Comparison of ENCODE assay signal across 8 mouse cellular contexts in genomic region chr7:110164103-110164681, GRCm38 (mm10). TPM values are rescaled to one million over a fixed set of nuclear protein-coding genes. Genes with fewer than 3 reads are reported as not detected.
DNase-seq lines count a peak whose midpoint lies in the region; ATAC-seq and TF ChIP-seq lines count a peak whose summit lies in the region.

No protein-coding gene starts in this region.

- TF ChIP-seq POLR2A in testis, adult 2 months (IDR thresholded peaks at IDR 0.05; ENCODE audit: control insufficient read depth, low read depth, low read length) = no peak

- under 1% methylated on average over 24 of the region's 24 CpGs for WGBS in forebrain, embryonic 12.5 days
- under 1% methylated on average over 24 of the region's 24 CpGs for WGBS in heart, postnatal 0 days
- under 1% methylated on average over 24 of the region's 24 CpGs for WGBS in liver, embryonic 16.5 days (ENCODE audit: insufficient replicate concordance)
- WGBS in neural tube, embryonic 13.5 days = 1% methylated on average over 24 of the region's 24 CpGs

- H3K4me3 ChIP-seq in E14TG2a.4 (replicated peaks; ENCODE audit: low read length) = peak overlapping the region; percentile 77
- peak overlapping the region; percentile 54 for H3K4me3 ChIP-seq in forebrain, embryonic 12.5 days (replicated peaks)
- peak overlapping the region; percentile 57 for H3K4me3 ChIP-seq in heart, postnatal 0 days (ENCODE audit: low read depth, low read length)
- peak overlapping the region; percentile 66 for H3K4me3 ChIP-seq in liver, embryonic 16.5 days (ENCODE audit: low read depth, low read length)
- peak overlapping the region; percentile 56 for H3K4me3 ChIP-seq in neural tube, embryonic 13.5 days
- peak overlapping the region; percentile 70 for H3K4me3 ChIP-seq in testis, adult 2 months (ENCODE audit: control insufficient read depth, low read depth, low read length)

- ATAC-seq in forebrain, embryonic 12.5 days (ENCODE audit: low FRiP score) = peak; percentile 88
- ATAC-seq in heart, postnatal 0 days (ENCODE audit: insufficient read depth, low read depth) = peak; percentile 89
- ATAC-seq in liver, embryonic 16.5 days (ENCODE audit: low read depth) = peak; percentile 76
- peak; percentile 89 for ATAC-seq in neural tube, embryonic 13.5 days (ENCODE audit: low read depth)

- TF ChIP-seq EP300 in heart, postnatal 0 days (IDR thresholded peaks at IDR 0.05; ENCODE audit: low read depth) = peak; percentile 97

- peak; percentile 92 for DNase-seq in c-Kit-positive CD71-positive TER-119-positive erythroid progenitor cells, embryonic 14.5 days (ENCODE audit: low spot score)
- DNase-seq in heart, postnatal 0 days (ENCODE audit: low spot score) = peak; percentile 97
- peak; percentile 93 to 95 for DNase-seq in kidney, postnatal 4 days

- peaks cover 60% of the 10 kb centered on the region for H3K4me1 ChIP-seq in E14TG2a.4 (replicated peaks; ENCODE audit: low read depth, low read length)
- no peaks in the 10 kb centered on the region for H3K4me1 ChIP-seq in forebrain, embryonic 12.5 days
- no peaks in the 10 kb centered on the region for H3K4me1 ChIP-seq in heart, postnatal 0 days (ENCODE audit: control insufficient read depth, insufficient read depth)
- H3K4me1 ChIP-seq in liver, embryonic 16.5 days (ENCODE audit: control insufficient read depth, low read depth, low read length) = peaks cover 8% of the 10 kb centered on the region
- H3K4me1 ChIP-seq in neural tube, embryonic 13.5 days (replicated peaks) = no peaks in the 10 kb centered on the region
- H3K4me1 ChIP-seq in testis, adult 2 months (ENCODE audit: control insufficient read depth, insufficient read depth, low read length) = peaks cover 2% of the 10 kb centered on the region

- peak overlapping the region; percentile 86 for H3K4me2 ChIP-seq in forebrain, embryonic 12.5 days
- peak overlapping the region; percentile 77 for H3K4me2 ChIP-seq in heart, postnatal 0 days (ENCODE audit: low read depth, low read length)
- peak overlapping the region; percentile 97 for H3K4me2 ChIP-seq in liver, embryonic 16.5 days (ENCODE audit: low read depth, low read length)
- peak overlapping the region; percentile 90 for H3K4me2 ChIP-seq in neural tube, embryonic 13.5 days

- peak; percentile 34 for TF ChIP-seq CTCF in E14TG2a.4 (conservative IDR thresholded peaks at IDR 0.05; ENCODE audit: low read length)
- TF ChIP-seq CTCF in heart, postnatal 0 days (IDR thresholded peaks at IDR 0.05; ENCODE audit: low read depth) = peak; percentile 75
- TF ChIP-seq CTCF in testis, adult 2 months (IDR thresholded peaks at IDR 0.05; ENCODE audit: control insufficient read depth, insufficient read depth, insufficient replicate concordance, low read depth, low read length) = peak; percentile 46; the same call in 1 of the 2 replicates

- no peaks in the 10 kb centered on the region for H3K27me3 ChIP-seq in E14TG2a.4 (ENCODE audit: insufficient read depth, low read length)
- no peaks in the 10 kb centered on the region for H3K27me3 ChIP-seq in forebrain, embryonic 12.5 days
- no peaks in the 10 kb centered on the region for H3K27me3 ChIP-seq in heart, postnatal 0 days (ENCODE audit: control insufficient read depth, insufficient read depth, low read length)
- no peaks in the 10 kb centered on the region for H3K27me3 ChIP-seq in liver, embryonic 16.5 days (ENCODE audit: control insufficient read depth, insufficient read depth, low read depth, low read length)
- H3K27me3 ChIP-seq in neural tube, embryonic 13.5 days = no peaks in the 10 kb centered on the region
- no peaks in the 10 kb centered on the region for H3K27me3 ChIP-seq in testis, adult 2 months (ENCODE audit: control insufficient read depth, insufficient read depth, low read length)

- H3K9ac ChIP-seq in forebrain, embryonic 12.5 days = peak overlapping the region; percentile 77
- peak overlapping the region; percentile 72 for H3K9ac ChIP-seq in heart, postnatal 0 days (replicated peaks; ENCODE audit: low read depth, low read length)
- H3K9ac ChIP-seq in liver, embryonic 16.5 days (ENCODE audit: low read depth, low read length) = peak overlapping the region; percentile 66
- H3K9ac ChIP-seq in neural tube, embryonic 13.5 days = peak overlapping the region; percentile 81

- H3K36me3 ChIP-seq in E14TG2a.4 (ENCODE audit: insufficient read depth, low read length) = no peaks in the 10 kb centered on the region
- no peaks in the 10 kb centered on the region for H3K36me3 ChIP-seq in forebrain, embryonic 12.5 days (replicated peaks)
- no peaks in the 10 kb centered on the region for H3K36me3 ChIP-seq in heart, postnatal 0 days (replicated peaks; ENCODE audit: control insufficient read depth, insufficient read depth, low read length)
- no peaks in the 10 kb centered on the region for H3K36me3 ChIP-seq in liver, embryonic 16.5 days (ENCODE audit: control insufficient read depth, insufficient read depth)
- no peaks in the 10 kb centered on the region for H3K36me3 ChIP-seq in neural tube, embryonic 13.5 days
- no peaks in the 10 kb centered on the region for H3K36me3 ChIP-seq in testis, adult 2 months (ENCODE audit: control insufficient read depth, insufficient read depth, low read length)

- H3K27ac ChIP-seq in forebrain, embryonic 12.5 days = peak overlapping the region; percentile 89
- H3K27ac ChIP-seq in heart, postnatal 0 days (ENCODE audit: low read depth) = peak overlapping the region; percentile 92
- peak overlapping the region; percentile 82 for H3K27ac ChIP-seq in liver, embryonic 16.5 days (ENCODE audit: low read length)
- peak overlapping the region; percentile 88 for H3K27ac ChIP-seq in neural tube, embryonic 13.5 days (replicated peaks)
- peak overlapping the region; percentile 18; the same call in 1 of the 2 replicates for H3K27ac ChIP-seq in testis, adult 2 months (ENCODE audit: control insufficient read depth, insufficient read depth, low read depth, low read length)

- H3K9me3 ChIP-seq in E14TG2a.4 (ENCODE audit: low read length) = no peaks in the 10 kb centered on the region
- H3K9me3 ChIP-seq in forebrain, embryonic 12.5 days = no peaks in the 10 kb centered on the region
- no peaks in the 10 kb centered on the region for H3K9me3 ChIP-seq in heart, postnatal 0 days (replicated peaks; ENCODE audit: control insufficient read depth, low read length)
- no peaks in the 10 kb centered on the region for H3K9me3 ChIP-seq in liver, embryonic 16.5 days (replicated peaks; ENCODE audit: control insufficient read depth, low read length)
- no peaks in the 10 kb centered on the region for H3K9me3 ChIP-seq in neural tube, embryonic 13.5 days

RNA-seq across cellular contexts. Expression of gene Wee1, which starts 42.3 kb away (rescaled TPM):
- polyA plus RNA-seq in forebrain, embryonic 12.5 days (2016; fragmentation: Nextera tagmentation; extraction: Ambion mirVana) = 36.9 and 39.3 TPM in 2 replicates
- total RNA-seq in heart, postnatal 0 days (2014; rRNA removed; ENCODE audit: low replicate concordance) = 21.4 and 27.9 TPM in 2 replicates
- polyA plus RNA-seq in heart, postnatal 0 days (2015; fragmentation: Nextera tagmentation; extraction: Ambion mirVana) = 17.2 and 20.3 TPM in 2 replicates
- polyA plus RNA-seq in liver, embryonic 16.5 days (2015; fragmentation: Nextera tagmentation; extraction: Ambion mirVana) = 6.5 and 6.6 TPM in 2 replicates
- 5.7 and 6.6 TPM in 2 replicates for polyA plus RNA-seq in neural tube, embryonic 13.5 days (2015; fragmentation: Nextera tagmentation; extraction: Ambion mirVana)
- 14.3 and 15.1 TPM in 2 replicates for polyA plus RNA-seq in testis, adult 2 months (2012; rRNA removed)

RNA-seq across cellular contexts. Expression of gene Swap70, which starts 57.3 kb away (rescaled TPM):
- polyA plus RNA-seq in forebrain, embryonic 12.5 days (2016; fragmentation: Nextera tagmentation; extraction: Ambion mirVana) = 22.2 and 24.0 TPM in 2 replicates
- 16.5 and 16.9 TPM in 2 replicates for total RNA-seq in heart, postnatal 0 days (2014; rRNA removed; ENCODE audit: low replicate concordance)
- 11.8 and 12.9 TPM in 2 replicates for polyA plus RNA-seq in heart, postnatal 0 days (2015; fragmentation: Nextera tagmentation; extraction: Ambion mirVana)
- 7.4 and 8.7 TPM in 2 replicates for polyA plus RNA-seq in liver, embryonic 16.5 days (2015; fragmentation: Nextera tagmentation; extraction: Ambion mirVana)
- polyA plus RNA-seq in neural tube, embryonic 13.5 days (2015; fragmentation: Nextera tagmentation; extraction: Ambion mirVana) = 10.4 and 14.4 TPM in 2 replicates
- 2.2 and 2.3 TPM in 2 replicates for polyA plus RNA-seq in testis, adult 2 months (2012; rRNA removed)

Comparison
In these comparisons a context has a peak if more than half of its experiments do, and no peak if none do; other contexts are left out.
1. Peak in every context shown above with its lines: DNase-seq, ATAC-seq, H3K4me3 ChIP-seq and H3K27ac ChIP-seq.
2. H3K27ac ChIP-seq: peak in every context shown above with its lines; median percentile 92 in heart, postnatal 0 days; 89 in forebrain, embryonic 12.5 days; 88 in neural tube, embryonic 13.5 days; 82 in liver, embryonic 16.5 days; 18 in testis, adult 2 months.